Mouse (Mus musculus): Measurements from ENCODE around the gene Ly75. TPM values are rescaled to one million over a fixed set of nuclear protein-coding genes. Genes with fewer than 3 reads are reported as not detected.

Ly75 gene
- 1 to 10 TPM; 1.1 TPM for total RNA-seq (2023)

GRCm38 (mm10) chr2:60382858-60383669, at the start of gene Ly75:
Ly75 (minus strand) TSS chr2:60383303.

GRCm38 (mm10) chr2:60284467-60284821, 98.7 kb downstream of the Ly75 start, which contains the start of gene Cd302:
Cd302 (minus strand) TSS chr2:60284488.

Other genes with a start within 250 kb of the Ly75 start
- 100 to 1,000 TPM; 134 to 141 TPM for gene Baz2b, start 173.5 kb downstream of the Ly75 start, total RNA-seq (2023)
- gene March7, start 173.4 kb downstream of the Ly75 start, total RNA-seq (2023), result 100 to 1,000 TPM; 110 to 111 TPM
- gene Cd302, start 98.8 kb downstream of the Ly75 start, total RNA-seq (2023), result 100 to 1,000 TPM; 103 to 105 TPM
- under 1 TPM in 1 of 2 experiments, not detected in 1; 0.52 TPM for gene Pla2r1, start 170.0 kb upstream of the Ly75 start, total RNA-seq (2023)